Mouse (Mus musculus) gastrocnemius, postnatal 10 days (tissue): ENCODE results near the gene Kif5c. TPM values are rescaled to one million over a fixed set of nuclear protein-coding genes. Genes with fewer than 3 reads are reported as not detected.
A peak's percentile ranks its signal among the peaks of the same experiment; 100 is the strongest.

Experiments
- DNase-seq: peaks from one replicate; pipeline ENCODE4 v3.0.0; 2021; ENCODE audit warnings: mixed read lengths
- total RNA-seq, 2 experiments: library from RNA; stranded (reverse); gene quantifications; 2 replicates each; pipeline ENCODE4 v1.2.3; 2021

Kif5c gene
- total RNA-seq, 2 experiments from 2014 or later, result 1.1 to 1.5 TPM

- no peak for DNase-seq
Measured at GRCm38 (mm10) chr2:49720343-49720742, 101.2 kb downstream of the Kif5c start.

DNA sequence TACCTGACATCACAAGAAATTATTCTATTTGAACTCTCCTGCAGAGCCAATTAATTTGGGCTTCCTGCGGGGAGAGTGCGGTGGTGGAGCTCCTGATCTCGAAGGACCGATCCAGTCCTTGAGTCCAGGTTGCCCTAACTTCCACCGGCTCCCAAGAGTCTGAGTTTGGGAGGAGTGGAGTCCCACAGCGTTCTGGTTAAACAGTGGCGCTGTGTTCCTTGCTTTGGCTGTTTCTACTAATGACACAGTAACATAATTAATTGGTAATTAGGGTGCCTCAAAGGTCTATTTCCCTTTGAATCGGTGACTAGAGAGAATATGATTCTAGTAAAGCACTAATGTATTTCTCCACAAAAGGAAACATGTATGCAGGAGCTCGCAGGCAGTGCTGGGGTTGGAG lies 103.2 kb downstream of the Kif5c start:
- DNase-seq, result no peak

GRCm38 (mm10) chr2:49722983-49723382 lies 103.9 kb downstream of the Kif5c start:
- DNase-seq, result no peak

DNA sequence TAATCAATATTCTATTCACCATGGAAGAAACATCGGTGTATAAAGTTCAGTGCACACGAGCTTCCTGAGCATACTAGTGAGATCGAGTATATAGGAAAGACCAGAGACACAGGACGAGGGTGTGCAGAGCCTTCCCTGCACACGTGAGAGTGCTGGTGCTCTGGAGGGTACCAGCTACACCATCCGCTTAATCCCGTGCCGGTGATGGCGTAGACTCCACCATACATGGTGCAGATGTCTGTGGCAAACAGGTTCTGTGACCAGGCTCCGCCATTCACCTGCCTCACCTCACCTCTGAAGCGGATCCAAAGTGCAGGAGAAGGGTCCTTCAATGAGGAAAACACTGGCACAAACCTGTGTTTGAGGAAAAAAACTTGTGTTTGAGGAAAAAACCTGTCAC lies 107.6 kb downstream of the Kif5c start:
- no peak for DNase-seq

- DNase-seq, result peak; percentile 44
Measured at GRCm38 (mm10) chr2:49727199-49727598, 108.1 kb downstream of the Kif5c start.

DNA sequence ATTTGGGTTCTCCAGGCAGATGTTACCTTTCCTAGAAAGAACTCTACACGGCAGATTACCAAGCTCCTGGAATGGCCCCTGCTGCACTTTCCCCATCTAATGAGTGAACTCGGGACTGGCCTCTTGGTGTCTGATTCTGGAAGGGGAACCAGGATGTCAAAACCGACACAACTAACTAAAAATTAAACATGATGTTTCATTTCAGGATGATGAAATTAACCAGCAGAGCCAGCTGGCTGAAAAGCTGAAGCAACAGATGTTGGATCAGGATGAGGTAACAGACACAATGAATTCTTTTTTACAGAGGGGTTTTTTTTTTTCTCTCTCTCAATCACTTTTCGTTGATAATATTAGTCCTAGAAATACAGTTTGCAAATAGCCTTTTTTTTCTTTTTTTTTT lies 108.6 kb downstream of the Kif5c start:
- no peak for DNase-seq

DNA sequence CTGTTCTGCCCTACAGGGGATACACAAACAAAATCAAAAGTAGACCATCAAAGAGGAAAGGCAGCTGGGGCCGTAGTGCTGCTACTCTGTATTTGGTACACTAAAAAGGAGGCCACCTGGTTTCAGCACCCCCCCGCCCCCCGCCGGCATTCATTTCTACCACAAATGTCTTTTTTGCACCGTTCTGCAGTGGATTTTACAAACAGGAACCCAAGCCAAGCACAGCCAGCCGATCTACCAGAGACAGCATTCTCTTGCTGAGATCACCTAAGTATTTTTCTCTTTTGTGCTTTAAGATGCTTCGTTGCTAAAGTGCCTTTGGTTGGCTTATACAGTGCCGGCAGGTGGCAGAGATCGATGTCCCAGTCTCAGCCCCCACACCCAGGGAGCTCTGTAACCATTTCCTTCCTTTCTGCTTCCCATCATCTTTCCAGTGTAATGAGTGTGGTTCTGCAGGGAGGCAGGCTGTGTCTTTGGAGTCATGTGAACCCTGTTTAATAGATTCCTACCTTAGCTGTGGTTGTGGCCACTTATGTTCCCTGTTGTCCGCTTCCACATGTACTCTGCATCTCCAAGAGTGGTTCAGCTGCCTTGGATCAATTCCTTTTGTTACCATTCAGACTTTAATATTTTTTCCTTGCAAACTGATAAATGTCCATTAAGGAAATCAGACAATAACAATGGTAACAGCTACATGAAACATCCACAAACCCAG lies 110.0 kb downstream of the Kif5c start:
- no peak for DNase-seq

GRCm38 (mm10) chr2:49729611-49729969 lies 110.5 kb downstream of the Kif5c start:
- DNase-seq, result no peak

DNA sequence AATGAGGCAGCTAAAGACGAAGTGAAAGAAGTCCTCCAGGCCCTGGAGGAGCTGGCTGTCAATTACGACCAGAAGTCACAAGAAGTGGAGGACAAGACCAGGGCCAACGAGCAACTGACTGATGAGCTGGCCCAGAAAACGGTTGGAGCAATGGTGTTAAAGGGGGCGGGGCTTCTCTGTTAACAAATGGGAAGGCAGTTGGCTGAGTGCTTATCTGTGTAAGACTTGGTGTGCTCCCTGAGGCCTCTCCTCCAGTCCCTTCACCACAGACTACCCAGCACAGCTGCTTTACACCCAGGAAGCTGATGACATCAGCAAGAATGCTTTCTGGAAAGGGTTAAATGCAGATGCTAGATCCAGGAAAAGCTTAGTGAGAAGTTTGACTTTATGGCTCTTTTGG lies 111.1 kb downstream of the Kif5c start:
- no peak for DNase-seq

DNA sequence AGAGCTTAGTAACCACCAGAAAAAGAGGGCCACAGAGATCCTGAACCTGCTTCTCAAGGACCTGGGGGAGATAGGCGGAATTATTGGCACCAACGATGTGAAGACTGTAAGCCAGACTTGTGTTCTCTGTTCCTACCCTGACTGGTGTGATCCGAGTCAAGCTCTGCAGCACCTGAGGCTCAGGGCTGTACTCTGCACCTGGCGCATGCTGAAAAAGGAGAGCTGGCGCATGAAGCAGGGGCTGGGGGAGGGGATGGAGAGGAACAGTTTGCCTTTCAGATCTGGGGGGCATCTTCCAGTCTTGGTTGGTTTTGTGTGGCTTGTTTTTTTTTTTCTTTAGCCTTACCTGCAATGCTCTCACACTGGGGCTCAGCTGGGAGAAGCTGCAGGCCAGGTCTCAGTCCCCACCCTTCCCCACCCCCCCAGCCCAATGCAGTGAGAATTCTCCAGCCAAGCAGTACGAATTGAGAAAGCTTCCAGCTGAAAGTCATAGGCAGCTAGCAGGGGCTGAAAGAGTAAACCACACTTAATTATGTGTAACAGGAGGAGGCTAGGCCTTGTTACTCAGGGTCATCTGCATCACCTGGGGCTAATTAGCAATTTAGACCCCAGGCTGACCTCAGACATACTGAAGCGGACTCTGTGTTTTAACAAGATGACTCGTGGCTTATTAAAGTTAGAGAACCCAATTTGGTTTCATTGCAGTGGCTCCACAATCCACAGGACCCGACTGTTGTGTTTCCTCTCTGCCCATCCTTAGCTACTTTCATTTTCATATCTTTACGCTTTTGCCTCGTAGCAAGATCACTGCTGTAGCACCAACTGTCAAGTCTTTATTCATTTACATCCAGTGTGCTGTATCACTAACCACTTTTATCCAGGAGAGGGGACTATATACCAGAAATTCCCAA lies 113.9 kb downstream of the Kif5c start:
- DNase-seq, result no peak

- no peak for DNase-seq
Measured at GRCm38 (mm10) chr2:49733656-49734008, 114.5 kb downstream of the Kif5c start.

DNA sequence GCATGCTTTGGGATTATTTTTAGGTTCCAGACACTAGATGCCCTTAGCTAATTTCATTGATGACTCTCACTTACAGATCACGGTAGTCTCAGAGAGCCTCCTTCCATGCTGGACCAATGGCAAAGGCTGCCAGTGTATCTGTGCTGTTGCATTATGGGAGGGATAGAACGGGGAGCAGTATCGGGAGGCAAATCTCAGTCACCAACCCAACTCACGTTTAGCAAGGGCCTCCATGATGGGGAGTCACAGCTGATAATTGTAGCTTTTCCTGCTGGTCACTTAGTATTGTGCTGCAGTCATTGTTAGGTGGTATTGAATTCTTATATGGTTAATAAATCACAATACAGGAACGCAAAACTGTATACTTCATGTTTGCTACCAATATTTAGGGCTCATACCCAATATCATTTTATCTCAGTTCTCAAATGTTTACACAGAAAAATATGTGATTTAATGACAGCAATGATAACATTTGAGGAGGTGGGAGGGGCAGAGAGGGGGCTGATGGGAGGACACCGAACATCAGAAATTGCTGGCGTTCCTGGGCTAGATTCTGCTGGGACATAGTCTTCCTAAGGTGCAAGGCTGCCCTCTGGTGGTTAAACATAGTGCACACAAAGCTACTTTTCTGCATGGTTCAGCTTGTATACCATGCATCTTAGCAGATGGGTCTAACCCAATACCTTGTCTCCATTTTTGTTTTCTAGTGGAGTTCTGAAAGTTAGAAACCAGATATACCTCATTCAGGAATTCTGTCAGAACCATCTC lies 115.1 kb downstream of the Kif5c start:
- DNase-seq, result peak; percentile 74

- no peak for DNase-seq
Measured at GRCm38 (mm10) chr2:49735386-49735785, 116.3 kb downstream of the Kif5c start.

GRCm38 (mm10) chr2:49739046-49739445 lies 119.9 kb downstream of the Kif5c start:
- DNase-seq, result no peak

DNA sequence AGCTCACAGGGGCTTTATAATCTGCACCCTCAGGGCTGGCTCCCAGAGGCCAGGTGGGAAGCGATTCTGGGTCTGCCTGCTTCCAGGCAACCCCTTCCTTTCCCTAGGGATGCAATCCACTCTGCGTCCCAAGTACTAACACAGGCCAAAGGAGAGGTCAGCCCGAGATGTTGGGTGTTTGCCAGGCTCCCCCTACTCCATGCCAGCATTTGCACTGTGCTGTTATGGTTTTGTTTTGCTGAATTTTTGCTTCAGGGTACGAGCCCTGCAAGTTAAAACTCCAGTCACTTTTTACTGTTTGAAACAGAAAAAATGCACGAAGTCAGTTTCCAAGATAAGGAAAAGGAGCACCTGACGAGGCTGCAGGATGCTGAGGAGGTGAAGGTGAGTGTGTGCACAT lies 121.9 kb downstream of the Kif5c start:
- no peak for DNase-seq

DNA sequence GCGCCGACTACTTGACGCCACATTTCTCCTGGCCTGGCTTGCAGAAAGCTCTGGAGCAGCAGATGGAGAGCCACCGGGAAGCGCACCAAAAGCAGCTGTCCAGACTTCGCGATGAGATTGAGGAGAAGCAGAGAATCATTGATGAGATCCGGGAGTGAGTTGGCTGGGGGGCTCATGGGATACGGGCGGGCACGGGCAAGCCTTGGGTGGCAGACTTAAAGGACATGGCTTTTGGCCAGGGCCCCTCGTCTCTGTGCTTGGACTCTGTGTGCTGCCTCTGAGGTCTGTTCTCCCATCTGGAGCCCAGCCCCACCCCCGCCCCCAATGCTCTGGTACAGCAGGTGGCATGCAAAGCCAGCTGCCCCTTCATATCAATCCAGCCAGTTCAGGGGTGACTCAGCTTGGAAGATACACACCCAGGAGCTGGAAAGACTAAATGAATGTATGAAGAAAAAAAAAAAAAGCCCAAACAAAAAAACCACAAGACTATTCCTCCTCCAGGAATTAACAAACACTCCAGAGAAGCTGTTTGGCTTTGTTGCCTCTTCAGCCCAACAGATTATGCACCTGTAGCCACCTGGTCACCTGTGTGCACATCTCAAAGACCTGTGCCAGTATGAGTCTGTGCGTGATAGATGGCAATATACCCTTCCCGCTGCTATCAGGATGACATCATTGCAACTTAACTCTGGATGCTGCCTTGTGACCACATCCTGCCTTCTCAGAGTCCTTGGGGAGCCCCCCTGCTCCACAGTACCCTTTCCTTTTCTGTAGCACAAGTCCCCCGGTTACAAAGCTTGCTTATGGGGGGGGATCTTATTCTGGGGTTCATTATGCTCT lies 123.0 kb downstream of the Kif5c start:
- no peak for DNase-seq

DNA sequence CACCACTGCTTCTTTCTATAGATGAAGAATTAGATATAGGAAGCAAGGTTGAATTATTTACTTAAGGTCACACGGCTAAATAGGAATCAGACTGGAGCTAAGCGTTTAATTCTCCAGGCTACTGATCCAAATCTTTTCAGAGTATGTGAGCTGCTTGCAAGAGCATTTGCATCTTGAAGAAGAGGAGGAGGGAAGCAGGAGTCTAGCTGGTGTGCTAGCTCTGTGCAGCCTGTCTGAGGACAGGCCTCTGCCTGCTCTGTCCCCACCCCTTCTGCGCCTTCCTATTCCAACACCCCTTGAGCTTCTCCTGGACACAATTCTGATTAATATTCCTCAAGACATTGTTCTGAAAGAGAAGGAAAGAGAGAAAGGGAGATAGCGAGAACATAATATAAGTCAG lies 123.8 kb downstream of the Kif5c start:
- no peak for DNase-seq

DNA sequence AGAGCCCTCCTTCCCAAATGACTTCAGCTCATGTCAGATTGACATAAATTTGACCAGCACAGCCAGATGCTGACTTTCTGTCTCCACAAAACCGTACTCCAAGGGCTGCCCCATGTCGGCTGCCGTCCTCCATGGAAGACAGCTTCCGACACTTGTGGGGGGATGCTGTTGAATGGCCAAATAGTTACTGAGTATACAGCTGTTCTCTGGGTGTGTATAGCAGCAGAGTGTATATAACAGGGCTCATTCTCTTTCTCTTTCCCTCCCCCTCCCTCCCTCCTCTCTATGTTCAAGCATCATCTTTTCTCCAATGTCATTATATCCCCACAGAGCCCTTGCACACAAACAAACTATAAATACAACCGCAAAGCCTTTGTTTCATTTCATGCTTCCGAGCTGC lies 124.7 kb downstream of the Kif5c start:
- DNase-seq, result no peak

DNA sequence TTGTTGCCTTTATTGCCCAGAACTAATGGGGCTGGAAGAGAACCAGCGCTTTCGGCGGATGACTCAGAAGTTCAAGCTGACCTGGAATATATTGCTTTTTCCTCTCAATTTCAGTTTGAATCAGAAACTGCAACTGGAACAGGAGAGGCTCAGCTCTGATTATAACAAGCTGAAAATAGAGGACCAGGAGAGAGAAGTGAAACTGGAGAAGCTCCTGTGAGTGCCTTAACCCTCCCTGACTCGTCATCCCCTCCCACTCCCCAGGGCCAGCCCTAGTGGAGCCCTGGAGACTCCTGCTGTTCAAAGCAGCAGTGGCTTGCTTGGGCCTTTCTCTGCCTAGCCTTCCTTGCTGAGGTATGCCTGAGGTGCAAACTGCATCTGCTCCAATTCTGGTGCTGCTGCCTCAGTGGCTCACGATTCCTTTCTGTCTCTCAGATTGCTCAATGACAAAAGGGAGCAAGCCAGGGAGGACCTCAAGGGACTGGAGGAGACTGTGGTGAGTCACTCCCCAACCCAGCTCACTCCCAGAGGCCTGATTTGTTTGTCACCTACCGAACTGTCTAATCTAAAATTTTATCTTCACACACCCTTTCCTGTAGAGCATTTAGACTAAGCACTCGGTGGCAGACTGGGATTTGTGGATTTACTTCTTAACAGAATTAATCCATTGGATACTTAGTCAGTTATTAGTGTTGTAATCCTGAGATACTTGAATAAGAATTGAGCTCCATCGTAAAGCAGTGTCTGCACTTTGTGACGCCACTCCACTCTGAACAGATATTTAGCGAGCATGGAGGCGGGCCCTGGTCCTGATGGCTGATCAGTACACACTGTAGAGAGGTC lies 125.4 kb downstream of the Kif5c start:
- DNase-seq, result no peak

- no peak for DNase-seq
Measured at GRCm38 (mm10) chr2:49745094-49745781, 126.1 kb downstream of the Kif5c start.
